Mouse (Mus musculus): ENCODE measurements around the gene Fgf18. TPM values are rescaled to one million over a fixed set of nuclear protein-coding genes. Genes with fewer than 3 reads are reported as not detected.

Gene Fgf18
- polyA plus RNA-seq, 2 experiments from 2014 or later = not detected

Other genes with a start within 250 kb of the Fgf18 start
- 1,000 to 10,000 TPM; 1,545 to 1,596 TPM for gene Npm1, start 15.8 kb upstream of the Fgf18 start, polyA plus RNA-seq (2017; shearing (Covaris generic))
- gene Tlx3, start 56.2 kb upstream of the Fgf18 start, polyA plus RNA-seq (2017; shearing (Covaris generic)) = not detected
- gene Gm12117, start 129.3 kb upstream of the Fgf18 start, polyA plus RNA-seq (2017; shearing (Covaris generic)) = not detected